Mouse (Mus musculus): ENCODE measurements around the gene Ttc29.

GRCm38 (mm10) chr8:78182654-78183053, 30.4 kb upstream of the Ttc29 start:
- TF ChIP-seq CTCF (conservative IDR thresholded peaks at IDR 0.05; ENCODE audit: low read length) (no peak), POU5F1 (IDR thresholded peaks at IDR 0.05; ENCODE audit: borderline replicate concordance, low read length) (no peak), NANOG (IDR thresholded peaks at IDR 0.05; ENCODE audit: borderline replicate concordance, low read length) (no peak)

All from E14TG2a.4 (cell line).